In the genomic region with DNA sequence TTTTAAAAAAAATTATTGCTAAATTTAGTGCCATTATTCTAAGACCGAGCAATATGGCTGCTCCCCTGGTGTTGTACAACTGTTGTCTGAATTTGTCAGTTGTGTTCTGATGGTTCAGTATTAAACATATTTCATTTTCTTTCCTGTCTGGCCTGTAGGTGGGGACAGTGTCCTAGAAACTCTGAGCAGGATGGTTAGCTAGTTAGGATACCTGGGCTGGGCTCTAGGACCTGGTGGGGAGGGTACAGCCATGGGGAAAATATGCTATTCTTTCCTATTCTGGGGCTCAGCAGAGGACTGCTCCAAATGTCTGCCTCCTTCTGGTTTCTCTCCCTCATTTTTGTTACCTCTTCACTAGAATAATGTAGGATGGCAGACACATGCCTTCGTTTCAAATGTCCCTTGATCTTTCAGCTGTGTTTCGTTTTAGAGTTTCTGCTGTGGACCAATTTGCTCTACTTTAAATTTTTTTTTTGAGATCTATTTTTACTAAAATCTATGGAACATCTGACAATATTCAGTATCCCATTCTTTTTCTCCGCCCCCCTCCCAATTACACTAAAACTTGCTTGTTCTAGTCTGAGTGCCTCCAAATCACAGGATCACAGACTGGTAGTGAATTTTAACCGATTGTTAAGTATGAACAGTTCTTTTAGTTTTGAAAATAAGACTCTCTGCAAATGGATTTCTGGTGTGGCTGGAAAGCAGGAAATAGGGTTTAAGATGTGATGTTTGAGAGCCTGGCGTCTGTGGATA, we compare ENCODE assay signal across 10 mouse cellular contexts.
DNase-seq lines count a peak whose midpoint lies in the region; ATAC-seq and TF ChIP-seq lines count a peak whose summit lies in the region.
"Had no signal": no experiment of that assay in that cellular context is flagged by ENCODE, and none has a peak within 500 bp of the region (broad histone marks: within the 10 kb centered on the region; RNA-seq: fewer than 3 reads in every experiment).

No protein-coding gene starts in this region.

- WGBS in lung, embryonic 14.5 days = 83% methylated on average over 6 of the region's 6 CpGs
- 64% methylated on average over 6 of the region's 6 CpGs for WGBS in forebrain, postnatal 0 days

- H3K9me3 ChIP-seq in lung, embryonic 14.5 days (ENCODE audit: low read depth, low read length) = no peaks in the 10 kb centered on the region
- no peaks in the 10 kb centered on the region for H3K9me3 ChIP-seq in forebrain, postnatal 0 days (ENCODE audit: low read length)

- DNase-seq in frontal cortex, postnatal 36 days (ENCODE audit: low spot score in 2 of 2) = peak; percentile 4 to 18
- no peak for DNase-seq in frontal cortex, postnatal 10 days (ENCODE audit: low spot score in 2 of 2)
- no peak for DNase-seq in lung, embryonic 14.5 days
- DNase-seq in lung, postnatal 14 days = no peak
- DNase-seq in forebrain, postnatal 0 days = peak; percentile 66
- peak; percentile 5 for DNase-seq in right cerebral cortex, postnatal 25 days
- DNase-seq in ovary, postnatal 36 days (ENCODE audit: low spot score) = no peak
- DNase-seq: kidney, adult 18-20 months; thymus, postnatal 25 days had no signal

- H3K27ac ChIP-seq in lung, embryonic 14.5 days (ENCODE audit: low read depth) = no peak overlapping the region
- H3K27ac ChIP-seq in forebrain, postnatal 0 days (ENCODE audit: low read depth, low read length) = no peak overlapping the region

- no peaks in the 10 kb centered on the region for H3K36me3 ChIP-seq in lung, embryonic 14.5 days (ENCODE audit: insufficient read depth)
- no peaks in the 10 kb centered on the region for H3K36me3 ChIP-seq in forebrain, postnatal 0 days (ENCODE audit: insufficient read depth)

- no peaks in the 10 kb centered on the region for H3K4me1 ChIP-seq in lung, embryonic 14.5 days (ENCODE audit: insufficient read depth)
- no peaks in the 10 kb centered on the region for H3K4me1 ChIP-seq in forebrain, postnatal 0 days (ENCODE audit: insufficient read depth)
- H3K4me1 ChIP-seq: megakaryocyte, embryonic 14.5 days had no signal

- H3K4me2 ChIP-seq in lung, embryonic 14.5 days = no peak overlapping the region
- no peak overlapping the region for H3K4me2 ChIP-seq in forebrain, postnatal 0 days (ENCODE audit: low read depth)

- H3K9ac ChIP-seq in lung, embryonic 14.5 days = no peak overlapping the region
- H3K9ac ChIP-seq in forebrain, postnatal 0 days = no peak overlapping the region

- no peak overlapping the region for H3K4me3 ChIP-seq in lung, embryonic 14.5 days (ENCODE audit: low read depth, low read length)
- no peak overlapping the region for H3K4me3 ChIP-seq in forebrain, postnatal 0 days (ENCODE audit: low read depth, low read length)
- H3K4me3 ChIP-seq: megakaryocyte, embryonic 14.5 days had no signal

- peak; percentile 24 for TF ChIP-seq CTCF in lung, embryonic 14.5 days (IDR thresholded peaks at IDR 0.05; ENCODE audit: low read depth)
- TF ChIP-seq CTCF in forebrain, postnatal 0 days (IDR thresholded peaks at IDR 0.05; ENCODE audit: low read depth) = peak; percentile 68

- H3K27me3 ChIP-seq in lung, embryonic 14.5 days (ENCODE audit: insufficient read depth, low read length) = no peaks in the 10 kb centered on the region
- H3K27me3 ChIP-seq in forebrain, postnatal 0 days (ENCODE audit: insufficient read depth, low read length) = no peaks in the 10 kb centered on the region
- H3K27me3 ChIP-seq: megakaryocyte, embryonic 14.5 days had no signal

- no peak for ATAC-seq in lung, embryonic 14.5 days (ENCODE audit: insufficient read depth)
- peak; percentile 89 for ATAC-seq in forebrain, postnatal 0 days

Comparison
In these comparisons a context has a peak if more than half of its experiments do, and no peak if none do; other contexts are left out.
1. DNase-seq: peak in frontal cortex, postnatal 36 days (2 of 2), forebrain, postnatal 0 days (single experiment) and right cerebral cortex, postnatal 25 days (single experiment); none in frontal cortex, postnatal 10 days (0 of 2), lung, embryonic 14.5 days (single experiment), lung, postnatal 14 days (single experiment) and ovary, postnatal 36 days (single experiment).